Mouse (Mus musculus) left cerebral cortex, postnatal 4 days (tissue): ENCODE data around the gene Scd1. TPM values are rescaled to one million over a fixed set of nuclear protein-coding genes. Genes with fewer than 3 reads are reported as not detected.

Source experiments
- DNase-seq: peaks from one replicate; pipeline ENCODE4 v3.0.0-alpha.2; 2022
- intact Hi-C: fragments of 180-260 bp; cut with DNase I; formaldehyde crosslinking; loops from one replicate; pipeline ENCODE4 v1.15.1; 2025
- total RNA-seq, 2 experiments: library from RNA; stranded (reverse); gene quantifications; 2 replicates each; pipeline ENCODE4 v1.2.3; 2021

The Scd1 gene
- total RNA-seq = 100 to 1,000 TPM in 1 of 2 experiments, 10 to 100 TPM in 1; 89.1 to 102 TPM

DNA sequence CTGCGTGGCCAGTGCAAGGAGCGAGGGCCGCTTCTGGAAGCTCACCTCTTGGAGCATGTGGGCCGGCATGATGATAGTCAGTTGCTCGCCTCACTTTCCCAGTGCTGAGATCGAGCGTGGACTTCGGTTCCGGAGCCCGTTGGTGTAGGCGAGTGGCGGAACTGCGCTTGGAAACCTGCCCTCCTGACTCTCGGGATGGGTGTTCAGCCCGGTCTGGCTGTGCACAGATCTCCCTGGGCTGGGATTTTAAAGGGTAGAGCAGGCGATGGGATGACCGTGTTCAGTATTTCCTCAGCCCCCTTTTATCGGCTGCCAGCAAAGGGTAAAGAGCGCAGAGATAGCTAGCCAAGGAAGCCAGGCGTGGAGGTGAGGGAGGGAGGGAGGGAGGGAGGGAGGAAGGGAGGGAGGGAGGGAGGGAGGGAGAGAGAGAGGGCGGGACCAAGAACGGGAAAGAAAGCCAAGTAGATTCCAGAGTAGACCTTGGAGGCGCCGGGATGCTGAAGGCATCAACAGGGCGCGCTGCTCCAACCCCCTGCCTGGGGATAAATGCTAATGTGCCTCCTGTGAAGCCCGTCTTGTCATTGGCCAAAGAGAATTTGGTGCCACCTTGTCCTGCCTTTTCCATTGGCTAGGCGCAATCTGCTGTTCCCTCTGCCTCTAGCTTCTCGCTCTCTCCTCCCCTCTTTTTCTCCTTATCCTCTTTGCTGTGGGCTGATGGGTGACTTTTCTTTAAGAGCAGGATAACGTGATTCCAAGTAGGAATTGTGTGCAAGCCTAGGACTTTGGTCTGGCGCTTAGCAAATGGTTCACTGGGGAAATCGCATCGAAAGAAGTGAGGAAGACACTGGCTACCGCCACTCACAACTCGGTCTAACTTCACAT, at the start of gene Scd1:
TSS of gene Scd1 (minus strand) at position 539 of the 882 bp plus-strand sequence.
- intact Hi-C loops = loop anchor here (10.0 kb wide), 1 partner anchor 93 kb away; no protein-coding TSS in a partner anchor
- peak; percentile 68 for DNase-seq

DNA sequence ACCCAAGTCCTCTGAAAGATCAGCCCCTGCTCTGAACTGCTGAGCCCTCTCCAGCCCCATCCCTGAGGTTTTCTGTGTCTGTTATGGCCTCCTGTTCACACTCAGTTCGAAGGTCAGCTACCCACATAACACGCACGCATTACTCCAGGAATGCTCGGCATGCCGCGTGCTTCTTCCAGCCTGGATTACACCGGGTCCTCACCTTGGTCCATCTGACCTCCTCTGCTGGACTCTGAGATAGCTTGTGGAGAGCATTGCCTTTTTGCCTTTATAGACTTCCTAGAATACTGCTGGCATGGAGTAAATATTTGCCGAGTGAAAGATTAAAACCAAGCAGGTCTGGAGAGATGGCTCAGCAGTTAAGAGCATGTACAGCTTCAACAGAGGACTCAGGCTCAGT, 47.7 kb upstream of the Scd1 start:
- intact Hi-C loops = no loop called here
- DNase-seq = no peak

DNA sequence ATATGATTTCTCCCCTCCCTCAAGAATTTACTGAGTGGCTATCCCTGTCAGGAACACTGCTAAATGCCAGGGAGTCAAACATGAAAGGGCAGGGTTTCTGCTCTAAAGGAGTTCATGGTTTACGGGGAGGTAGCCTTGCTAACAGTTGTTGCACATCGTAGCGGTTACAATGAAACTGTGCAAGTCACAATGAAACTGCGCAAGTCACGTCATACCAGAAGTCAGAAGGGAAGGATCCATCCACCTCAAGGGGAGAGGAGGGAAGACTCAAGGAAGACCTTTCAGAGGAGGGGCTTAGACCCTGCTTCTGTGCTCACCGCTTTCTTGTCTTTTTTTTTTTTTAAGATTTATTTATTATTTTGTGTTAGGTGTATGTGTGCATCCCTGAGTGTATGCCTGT, 47.2 kb upstream of the Scd1 start:
- no peak for DNase-seq
- intact Hi-C loops = no loop called here

DNA sequence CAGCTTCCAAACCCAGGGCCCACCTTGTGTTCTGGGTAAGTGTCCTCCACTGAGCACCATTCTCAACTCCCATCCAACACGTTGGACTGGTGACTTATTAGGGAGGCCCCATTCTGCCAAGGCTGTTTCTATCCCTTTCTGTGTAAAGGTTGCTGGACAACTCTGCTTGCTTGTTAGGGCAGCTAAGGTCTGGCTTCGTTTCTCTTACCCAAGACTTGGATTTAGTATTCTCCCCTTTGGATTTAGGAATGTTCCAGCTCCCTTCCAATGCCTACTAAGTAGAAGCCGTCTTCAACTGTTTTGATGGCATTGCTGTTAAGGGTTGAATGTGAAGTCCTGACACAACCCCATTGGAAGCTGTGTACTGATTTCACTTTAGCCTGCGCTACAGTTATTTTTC, 40.2 kb upstream of the Scd1 start:
- intact Hi-C loops = no loop called here
- no peak for DNase-seq

DNA sequence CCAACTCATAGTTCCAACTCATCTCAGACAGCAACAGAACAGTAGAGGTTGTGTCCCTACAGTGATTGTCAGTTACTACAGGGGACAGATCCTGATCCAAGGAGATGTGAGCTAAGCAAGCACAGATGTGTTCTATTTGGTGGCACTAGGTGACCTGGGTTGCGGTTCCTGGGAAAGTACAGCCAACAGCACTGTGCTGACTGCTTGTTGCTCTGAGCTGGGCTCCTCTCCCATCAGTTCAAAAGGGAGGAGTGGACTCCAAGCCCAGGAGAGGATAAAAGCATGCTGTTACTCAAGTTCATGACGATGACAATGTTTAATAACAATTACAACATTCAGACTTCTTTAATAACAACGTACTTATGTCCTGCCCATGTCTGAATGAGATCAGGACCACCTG, 38.1 kb upstream of the Scd1 start:
- intact Hi-C loops = no loop called here
- DNase-seq = no peak

DNA sequence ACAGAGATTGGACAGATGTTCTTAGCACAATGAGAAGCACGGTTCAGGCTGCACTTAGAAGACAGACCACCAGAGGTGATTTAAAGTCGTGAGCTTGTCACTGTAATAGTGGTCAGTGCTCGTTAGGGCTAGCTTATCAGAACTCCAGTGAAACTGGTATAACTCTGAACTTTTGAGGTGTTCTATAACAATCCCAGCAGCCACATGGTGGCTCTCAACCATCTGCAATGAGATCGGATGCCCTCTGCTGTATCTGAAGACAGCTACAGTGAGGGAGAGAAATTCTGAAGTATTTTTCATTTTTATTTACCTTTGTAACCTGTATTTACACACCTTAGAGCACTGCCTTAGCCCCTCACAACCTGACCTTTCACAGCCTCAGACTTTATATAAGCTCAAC, 31.6 kb upstream of the Scd1 start:
- intact Hi-C loops = no loop called here

DNA sequence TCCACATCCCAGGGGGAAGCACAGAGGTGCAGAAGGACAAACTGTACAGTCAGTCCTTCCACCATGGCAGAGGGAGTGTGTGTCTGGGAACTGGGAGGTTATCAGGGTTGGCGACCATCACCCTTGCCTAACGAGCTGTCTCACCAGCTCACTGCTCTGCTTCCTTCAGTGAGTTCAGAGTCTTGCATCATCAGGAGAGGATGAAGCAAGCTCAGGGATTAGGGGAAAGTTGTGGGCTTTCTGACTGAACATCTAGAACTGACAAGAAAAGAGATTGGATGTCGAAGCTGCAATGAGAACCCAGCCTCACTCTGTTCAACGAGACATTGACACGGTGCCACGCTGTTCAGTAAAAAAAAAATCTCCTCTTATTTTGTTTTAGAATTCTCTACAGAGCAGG, 30.3 kb upstream of the Scd1 start:
- intact Hi-C loops = no loop called here
- no peak for DNase-seq

More for the DNA sequence above, 31.6 kb upstream of the Scd1 start:
- no peak for DNase-seq

DNA sequence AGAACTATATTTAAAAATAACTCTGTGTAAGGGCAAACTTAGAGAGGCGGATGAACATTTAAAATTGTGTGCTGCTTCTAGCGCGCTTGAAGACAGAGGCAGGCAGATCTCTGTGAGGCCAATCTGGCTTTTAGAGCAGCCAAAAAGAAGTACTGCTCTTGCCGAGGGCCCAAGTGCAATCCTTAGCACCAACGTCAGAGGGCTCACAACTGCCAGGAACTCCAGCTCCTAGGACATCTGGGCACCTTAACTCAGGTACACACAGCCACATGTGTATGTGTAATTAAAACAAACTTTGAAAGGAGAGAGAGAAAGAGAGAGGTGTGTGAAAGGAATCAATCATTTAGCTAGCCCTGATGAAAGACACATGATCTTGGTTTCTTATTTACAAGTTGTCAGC, 24.4 kb upstream of the Scd1 start:
- intact Hi-C loops = no loop called here
- no peak for DNase-seq

DNA sequence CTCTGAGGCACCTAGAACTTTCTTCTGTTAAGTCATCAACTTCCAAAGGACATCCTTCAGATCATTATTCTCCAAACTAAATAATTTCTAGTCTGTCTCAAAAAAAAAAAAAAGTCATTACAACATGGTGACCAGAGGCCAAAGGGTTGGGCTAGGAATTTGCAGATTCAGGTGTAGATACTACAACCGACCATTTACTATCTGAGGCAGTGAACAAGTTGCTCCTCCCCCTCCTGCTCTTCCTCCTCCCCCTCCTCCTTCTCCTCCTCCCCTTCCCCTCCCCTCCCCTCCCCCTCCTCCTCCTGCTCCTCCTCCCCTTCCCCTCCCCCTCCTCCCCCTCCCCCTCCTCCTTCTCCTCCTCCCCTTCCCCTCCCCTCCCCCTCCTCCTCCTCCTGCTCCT, 20.0 kb upstream of the Scd1 start:
- no peak for DNase-seq
- intact Hi-C loops = loop anchor here (10.0 kb wide), 1 partner anchor 263 kb away; no protein-coding TSS in a partner anchor

DNA sequence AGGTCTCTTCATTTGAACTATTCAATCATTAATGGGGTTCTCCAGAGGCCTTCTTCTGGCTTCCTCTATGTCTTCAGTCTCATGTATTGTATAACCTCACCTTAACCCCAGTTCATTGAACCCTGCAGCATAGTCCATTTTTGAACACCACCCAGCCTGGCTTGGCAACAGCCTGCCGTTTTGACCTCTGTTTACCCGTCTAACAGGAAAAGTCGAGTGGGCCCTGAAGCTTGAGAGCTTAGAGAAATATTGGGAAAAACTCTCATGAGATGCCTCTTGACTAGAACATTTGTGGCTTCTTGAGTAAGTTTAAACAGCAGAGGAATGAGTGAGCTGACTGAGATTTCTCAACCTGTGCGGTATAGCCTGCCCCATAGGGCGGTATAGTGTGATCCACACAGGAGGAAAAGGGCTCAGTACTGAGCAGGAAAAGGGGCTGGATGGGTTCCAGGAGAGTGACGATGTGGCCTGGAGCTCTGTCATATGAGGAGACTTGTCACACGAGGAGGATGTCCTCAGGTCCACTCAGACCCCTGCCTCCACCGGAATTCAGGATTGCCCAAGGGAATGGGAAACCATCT, 14.5 kb upstream of the Scd1 start:
- intact Hi-C loops = loop anchor here (10.0 kb wide), 1 partner anchor 257 kb away; no protein-coding TSS in a partner anchor

DNA sequence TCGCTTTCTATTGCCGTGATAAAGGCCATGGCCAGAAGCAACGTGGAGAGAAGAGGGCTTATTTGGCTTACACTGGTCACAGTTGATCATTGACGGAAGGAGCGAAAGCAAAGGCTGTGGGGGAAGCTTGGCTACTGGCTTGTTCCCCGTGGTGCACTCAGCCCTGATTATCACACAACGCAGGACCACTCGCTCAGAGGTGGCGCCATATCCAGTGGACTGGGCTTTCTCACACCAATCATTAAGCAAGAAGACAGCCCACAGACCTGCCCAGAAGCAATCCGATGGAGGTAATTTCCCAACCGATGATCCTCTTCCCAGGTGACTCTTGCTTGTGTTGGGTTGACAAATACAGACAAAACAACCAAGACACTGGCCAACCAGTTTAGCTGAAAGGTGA, 11.9 kb upstream of the Scd1 start:
- DNase-seq = no peak
- intact Hi-C loops = loop anchor here (5.0 kb wide), 1 partner anchor 172 kb away; no protein-coding TSS in a partner anchor

More for the DNA sequence above, 14.5 kb upstream of the Scd1 start:
- DNase-seq = no peak

DNA sequence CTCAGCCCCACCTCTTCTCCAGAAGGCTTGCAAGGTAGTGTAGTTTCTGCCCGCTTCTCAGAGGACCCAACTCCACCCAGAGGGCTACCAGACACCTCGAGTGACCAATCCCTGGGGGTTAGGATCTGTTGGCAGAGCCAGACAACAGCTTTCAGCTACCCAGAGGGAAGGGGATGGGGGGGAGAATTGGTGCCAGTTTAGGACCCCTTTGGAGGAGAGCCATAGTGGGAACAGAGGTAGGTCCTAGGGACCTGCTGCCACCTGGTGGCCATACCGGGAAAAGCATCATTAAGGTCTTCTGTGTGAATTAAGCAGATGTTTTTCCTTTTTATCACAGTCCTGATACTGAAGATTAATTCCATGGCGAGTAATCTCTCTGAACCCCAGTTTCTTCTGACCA, 11.3 kb upstream of the Scd1 start:
- DNase-seq = peak; percentile 74
- intact Hi-C loops = loop anchor here (5.0 kb wide), 1 partner anchor 172 kb away; no protein-coding TSS in a partner anchor

DNA sequence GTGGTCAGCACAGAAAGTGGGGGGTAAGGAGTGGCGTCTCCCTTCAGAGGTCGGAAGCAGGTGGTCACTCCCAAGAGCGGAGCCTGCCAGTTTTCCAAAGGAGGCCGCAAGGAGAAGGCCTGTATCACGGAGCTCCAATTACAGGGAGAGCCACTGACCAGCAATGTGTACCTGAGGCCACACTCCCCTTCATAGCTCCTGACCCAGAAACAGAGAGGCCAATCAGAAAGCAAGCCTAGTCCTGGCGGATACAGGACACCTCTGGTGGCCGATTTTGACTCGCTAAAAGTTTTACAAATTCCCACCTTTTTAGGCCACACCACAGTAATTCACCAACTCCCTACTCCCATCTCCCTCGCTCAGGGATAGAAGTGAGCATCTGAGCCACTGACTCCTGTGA, 10.9 kb upstream of the Scd1 start:
- no peak for DNase-seq
- intact Hi-C loops = loop anchor here (5.0 kb wide), 1 partner anchor 171 kb away; no protein-coding TSS in a partner anchor

DNA sequence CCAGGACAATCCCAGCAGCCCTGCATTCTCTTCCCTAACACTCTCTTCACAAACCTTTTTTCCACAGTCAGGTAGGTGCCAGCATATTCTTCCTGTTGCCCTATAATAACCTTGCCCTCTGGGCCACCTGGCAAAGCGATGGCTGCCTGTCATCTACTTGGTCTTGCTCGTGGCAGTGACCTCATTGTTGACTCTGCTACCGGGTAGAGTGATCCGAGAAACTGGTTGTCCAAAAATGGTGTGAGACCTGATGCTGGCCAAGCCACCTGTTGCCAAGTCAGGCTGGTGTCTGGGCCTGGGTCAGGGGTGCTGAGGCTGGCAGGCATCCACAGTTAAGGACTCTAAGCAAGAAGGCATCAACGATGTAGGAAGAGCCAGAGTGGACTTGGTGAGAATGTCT, 10.4 kb upstream of the Scd1 start:
- intact Hi-C loops = loop anchor here (5.0 kb wide), 1 partner anchor 171 kb away; no protein-coding TSS in a partner anchor
- no peak for DNase-seq

DNA sequence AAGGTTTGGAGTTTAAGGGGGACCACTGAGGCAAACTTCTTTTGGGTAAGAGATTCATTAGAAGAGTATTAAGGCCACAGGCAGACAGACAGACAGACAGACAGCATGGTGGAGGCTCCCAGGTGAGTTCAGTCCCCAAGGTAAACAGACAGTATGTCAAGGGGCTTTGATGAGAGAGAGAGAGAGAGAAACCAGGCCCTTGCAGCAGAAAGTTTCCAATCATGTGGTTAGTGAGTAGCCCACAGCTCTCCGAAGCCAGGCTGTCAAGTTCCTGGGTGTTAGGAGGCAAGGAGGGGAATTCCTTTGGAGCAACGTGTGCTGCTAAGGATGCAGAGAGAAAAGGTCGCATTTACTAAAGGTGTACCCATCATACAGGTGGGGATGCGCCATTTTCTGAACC, 9.8 kb upstream of the Scd1 start:
- intact Hi-C loops = loop anchor here (5.0 kb wide), 1 partner anchor 170 kb away; no protein-coding TSS in a partner anchor

DNA sequence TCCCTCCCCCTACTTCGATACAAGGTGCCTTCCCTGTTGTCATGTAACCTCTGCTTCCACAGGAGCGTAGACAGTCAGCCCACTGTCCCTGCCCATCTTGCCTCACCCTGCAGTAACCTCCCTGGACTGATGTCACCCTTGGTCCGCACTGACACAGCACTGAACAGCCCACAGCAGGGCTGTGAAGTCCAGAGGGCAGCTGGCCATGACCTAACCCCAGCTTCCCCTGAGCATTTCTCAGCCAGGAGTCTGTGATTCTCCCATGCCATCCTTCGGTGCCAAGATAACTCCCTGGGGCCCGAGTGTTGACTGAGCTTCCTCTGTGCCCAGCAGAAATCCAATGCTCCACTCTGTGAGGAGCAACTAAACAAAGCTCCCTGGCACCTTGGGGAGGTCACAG, 8.6 kb upstream of the Scd1 start:
- intact Hi-C loops = loop anchor here (5.0 kb wide), 1 partner anchor 169 kb away; no protein-coding TSS in a partner anchor
- DNase-seq = no peak

More for the DNA sequence above, 9.8 kb upstream of the Scd1 start:
- DNase-seq = no peak

DNA sequence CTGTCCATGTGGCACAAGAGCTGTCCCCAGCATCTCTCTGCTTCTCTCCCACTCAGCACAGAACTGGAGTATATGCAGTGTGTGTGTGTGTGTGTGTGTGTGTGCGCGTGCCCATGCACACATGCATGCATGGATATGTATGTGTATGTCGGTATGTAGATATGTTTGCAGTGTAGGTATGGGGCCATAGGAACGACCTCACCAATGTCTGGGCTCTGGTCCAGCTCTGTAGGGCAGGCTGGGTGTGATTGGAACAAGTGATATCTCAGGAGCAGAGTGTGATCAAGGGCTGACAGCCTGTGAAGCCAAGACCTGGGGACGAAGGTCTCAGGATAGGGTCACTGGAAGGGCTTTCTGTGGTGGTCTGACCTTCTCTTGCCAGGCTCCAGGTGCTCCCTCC, 7.8 kb upstream of the Scd1 start:
- no peak for DNase-seq
- intact Hi-C loops = loop anchor here (5.0 kb wide), 1 partner anchor 168 kb away; no protein-coding TSS in a partner anchor

DNA sequence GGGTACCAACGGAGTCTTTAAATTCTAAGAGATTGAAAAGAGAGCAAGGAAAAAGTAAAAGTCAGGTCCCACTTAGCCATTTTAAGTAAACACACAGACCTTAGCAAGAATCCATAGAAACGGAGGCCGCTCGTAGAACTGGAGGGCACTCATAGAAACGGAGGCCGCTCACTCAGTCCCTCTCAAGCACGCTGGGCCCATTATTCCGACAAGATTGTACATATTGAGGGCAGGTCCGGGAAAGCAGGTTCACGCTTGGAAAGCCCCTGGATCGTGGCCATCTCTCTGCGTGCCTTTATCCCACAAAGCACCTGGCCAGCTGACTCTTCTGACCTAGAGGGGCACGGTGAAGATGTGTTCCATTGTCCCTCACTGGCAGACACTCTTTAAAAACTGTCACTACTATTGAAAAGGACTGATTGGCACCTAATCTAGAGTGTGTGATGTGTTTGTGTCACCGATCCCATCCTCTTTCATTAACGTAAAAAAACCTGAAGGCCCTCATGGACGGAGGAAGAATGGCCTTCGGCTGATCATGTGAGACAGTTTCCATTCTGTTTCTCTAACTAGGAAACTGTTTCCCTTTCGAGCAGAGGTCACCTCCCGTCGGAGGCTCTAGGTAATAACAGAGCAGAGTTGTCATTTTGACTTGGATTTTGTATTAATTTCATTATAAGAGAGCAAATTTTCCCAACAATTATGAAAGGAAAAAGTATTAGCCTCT, 2.8 kb upstream of the Scd1 start:
- intact Hi-C loops = no loop called here

DNA sequence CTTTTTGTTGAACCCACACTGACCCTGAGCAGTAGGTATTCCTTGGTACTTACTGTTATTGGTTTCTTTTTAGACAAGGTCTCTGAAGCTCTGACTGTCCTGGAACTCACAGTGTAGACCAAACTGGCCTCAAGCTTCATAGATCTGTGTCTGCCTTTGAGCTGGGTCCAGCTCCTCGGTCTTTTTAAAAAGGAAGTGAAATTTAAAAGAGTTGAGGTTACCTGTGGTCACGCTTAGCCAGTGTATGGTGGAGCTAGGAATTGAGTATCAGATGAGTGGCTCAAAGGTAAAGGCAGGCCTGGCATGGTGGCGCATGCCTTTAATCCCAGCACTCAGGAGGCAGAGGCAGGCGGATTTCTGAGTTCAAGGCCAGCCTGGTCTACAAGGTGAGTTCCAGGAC, 916 bp upstream of the Scd1 start:
- DNase-seq = no peak
- intact Hi-C loops = loop anchor here (10.0 kb wide), 1 partner anchor 94 kb away; no protein-coding TSS in a partner anchor

More for the DNA sequence above, 2.8 kb upstream of the Scd1 start:
- DNase-seq = no peak

DNA sequence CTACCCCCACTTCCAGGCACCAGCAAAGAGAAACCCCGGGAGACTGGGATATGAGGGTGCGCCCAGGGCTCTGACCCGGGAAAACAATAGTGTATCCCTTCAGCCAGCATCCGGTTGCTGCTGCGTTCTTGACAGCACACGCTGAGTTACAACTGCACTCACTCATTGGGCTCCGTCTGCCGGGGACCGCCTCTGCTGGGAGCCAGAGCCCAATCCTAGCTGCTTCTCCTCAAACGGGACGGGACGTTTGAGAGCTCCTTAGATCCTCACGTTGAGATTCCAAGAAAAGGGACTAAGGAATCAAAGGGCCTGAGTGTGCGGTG, 505 bp upstream of the Scd1 start:
- DNase-seq = peak; percentile 35
- intact Hi-C loops = loop anchor here (10.0 kb wide), 1 partner anchor 93 kb away; no protein-coding TSS in a partner anchor

DNA sequence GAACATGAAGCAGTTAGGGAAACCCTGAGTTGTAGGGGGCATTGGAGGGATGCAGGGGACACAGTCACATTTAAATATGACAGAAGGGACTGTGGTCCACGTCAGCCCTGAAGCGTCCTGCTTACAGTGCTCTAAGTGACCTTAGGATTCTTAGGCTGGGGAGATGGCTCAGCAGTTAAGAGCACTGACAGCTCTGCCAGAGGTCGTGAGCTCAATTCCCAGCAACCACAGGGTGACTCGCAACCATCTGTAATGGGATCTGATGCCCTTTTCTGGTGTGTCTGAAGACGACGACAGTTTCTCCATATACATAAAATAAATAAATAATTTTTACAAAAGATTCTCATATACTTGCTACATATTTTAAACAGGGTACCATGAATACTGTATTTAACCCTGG, 4.1 kb downstream of the Scd1 start:
- intact Hi-C loops = loop anchor here (10.0 kb wide), 1 partner anchor 89 kb away; no protein-coding TSS in a partner anchor
- DNase-seq = no peak
